Mouse (Mus musculus): ENCODE results near the gene Mapk14.
A peak's percentile ranks its signal among the peaks of the same experiment; 100 is the strongest.

Mapk14 gene

DNA sequence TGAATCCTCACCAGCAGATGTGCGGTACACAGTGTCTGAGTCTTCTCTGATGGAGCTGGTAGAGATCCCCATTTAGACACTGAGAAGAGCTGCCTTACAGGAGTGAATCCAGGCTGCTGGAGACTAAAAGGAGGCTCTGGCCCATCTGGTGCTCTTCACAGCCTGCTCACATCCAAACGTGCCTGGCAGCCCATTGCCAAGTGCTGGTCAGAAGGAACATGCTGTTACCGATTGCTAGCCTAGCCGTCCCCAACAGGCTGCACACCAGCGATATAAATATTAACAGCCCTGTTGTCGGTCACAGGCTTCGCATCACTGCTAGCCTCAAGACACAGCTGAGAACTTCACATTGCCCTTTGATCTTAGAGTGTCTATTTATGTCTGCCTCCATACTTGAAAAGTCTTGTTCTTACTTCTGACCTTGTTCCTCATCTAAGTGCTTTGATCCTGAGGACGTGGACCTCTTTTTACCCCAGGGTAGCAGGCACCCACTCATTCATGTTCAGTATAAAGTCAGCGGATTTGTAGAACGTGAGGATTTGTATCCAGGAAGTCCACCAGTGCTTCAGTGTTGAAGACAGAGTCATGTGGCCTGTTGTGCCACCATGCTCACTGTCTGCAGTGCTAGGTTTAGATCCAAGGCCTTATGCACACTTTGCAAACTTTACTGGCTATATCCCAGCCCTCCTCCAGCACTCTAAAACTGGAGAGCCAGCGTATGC lies 52.2 kb downstream of the Mapk14 start:
- no peak for DNase-seq (ENCODE audit: low spot score in 2 of 2)

GRCm38 (mm10) chr17:28743916-28744315 lies 52.8 kb downstream of the Mapk14 start:
- peak in 1 of 2 experiments; percentile 36 for DNase-seq (ENCODE audit: low spot score in 2 of 2)

GRCm38 (mm10) chr17:28745773-28746172 lies 54.6 kb downstream of the Mapk14 start:
- DNase-seq (ENCODE audit: low spot score in 2 of 2): no peak

DNA sequence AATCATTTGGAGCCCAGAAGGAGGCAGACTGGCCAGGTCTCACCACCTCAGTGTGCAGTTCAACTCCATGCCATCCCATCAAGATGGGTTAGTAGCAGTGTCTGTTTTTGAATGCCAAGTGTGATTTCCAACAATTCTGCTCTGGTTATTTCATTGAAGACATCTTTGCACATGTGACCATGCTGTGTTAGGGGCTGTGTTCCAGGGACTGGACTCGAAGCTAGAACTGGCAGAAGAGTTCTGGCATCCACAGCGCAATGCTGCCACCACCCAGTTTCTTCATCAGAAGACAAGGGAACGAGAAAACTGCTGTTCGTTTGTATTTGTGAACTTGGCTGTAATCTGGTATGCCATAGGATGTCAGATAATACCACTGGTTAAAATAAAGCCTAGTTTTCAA lies 56.9 kb downstream of the Mapk14 start:
- DNase-seq (ENCODE audit: low spot score in 2 of 2): no peak

GRCm38 (mm10) chr17:28750580-28750979 lies 59.5 kb downstream of the Mapk14 start:
- DNase-seq (ENCODE audit: low spot score in 2 of 2): peak in 1 of 2 experiments; percentile 31

GRCm38 (mm10) chr17:28756447-28756846 lies 65.3 kb downstream of the Mapk14 start:
- DNase-seq (ENCODE audit: low spot score in 2 of 2): no peak

DNA sequence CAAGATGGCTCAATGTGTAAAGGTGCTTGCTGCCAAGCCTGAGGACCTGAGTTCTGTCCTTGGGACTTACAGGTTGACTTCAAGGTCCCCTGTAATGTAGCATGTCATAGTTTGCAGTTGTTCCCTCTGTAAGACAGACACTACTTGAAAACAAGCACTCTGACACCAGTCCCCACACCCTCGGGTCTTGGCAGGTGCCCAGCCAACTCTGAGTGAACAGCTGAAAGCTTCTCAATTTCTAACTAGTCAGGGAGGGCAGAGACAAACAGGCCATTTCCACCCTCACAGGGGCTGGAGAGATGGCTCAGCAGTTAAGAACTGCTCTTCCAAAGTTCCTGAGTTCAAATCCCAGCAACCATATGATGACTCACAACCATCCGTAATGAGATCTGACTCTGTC lies 66.3 kb downstream of the Mapk14 start:
- DNase-seq (ENCODE audit: low spot score in 2 of 2): no peak

GRCm38 (mm10) chr17:28760736-28761312 lies 69.7 kb downstream of the Mapk14 start:
- no peak for DNase-seq (ENCODE audit: low spot score in 2 of 2)

DNA sequence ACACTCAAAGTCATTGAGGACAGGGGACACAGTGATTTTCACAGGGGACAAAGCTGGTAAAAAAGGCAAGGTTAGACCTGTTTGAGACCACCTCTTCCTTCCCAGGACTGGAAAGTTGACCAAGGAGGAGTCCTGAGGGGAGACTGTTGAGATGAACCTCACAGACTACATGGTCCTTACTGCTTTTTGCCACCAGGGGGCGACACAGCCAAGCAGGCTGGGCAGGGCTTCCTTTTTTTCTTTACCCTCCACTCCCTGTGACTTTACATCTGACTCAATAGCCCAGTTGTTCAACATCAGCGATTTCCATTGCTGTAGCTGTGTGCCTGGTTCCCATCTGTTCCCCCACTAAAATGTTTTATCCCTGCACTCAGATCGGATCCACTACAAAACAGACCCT lies 70.7 kb downstream of the Mapk14 start:
- DNase-seq (ENCODE audit: low spot score in 2 of 2): peak; percentile 76 to 88

DNA sequence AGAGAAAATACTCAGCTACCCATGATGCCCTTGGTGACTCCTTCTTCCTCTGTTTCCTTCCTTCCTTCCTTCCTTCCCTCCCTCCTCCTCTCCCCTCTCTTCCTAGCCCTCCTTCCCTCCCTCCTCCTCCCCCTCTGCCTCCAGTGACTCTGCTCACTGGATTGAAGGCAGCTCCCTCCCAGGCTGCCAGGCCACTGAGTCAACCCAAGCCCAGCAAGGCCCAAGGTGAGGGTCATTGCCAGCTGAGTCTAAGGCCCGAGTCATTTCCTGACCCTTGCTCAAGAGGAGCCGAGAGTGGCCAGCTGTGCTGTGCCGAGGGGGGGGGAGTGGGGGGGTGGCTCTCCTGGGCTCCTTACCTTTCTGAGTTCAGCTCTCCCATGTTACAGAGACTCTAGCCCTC lies 75.1 kb downstream of the Mapk14 start:
- DNase-seq (ENCODE audit: low spot score in 2 of 2): no peak

GRCm38 (mm10) chr17:28766781-28767515 lies 75.8 kb downstream of the Mapk14 start:
- no peak for DNase-seq (ENCODE audit: low spot score in 2 of 2)

DNA sequence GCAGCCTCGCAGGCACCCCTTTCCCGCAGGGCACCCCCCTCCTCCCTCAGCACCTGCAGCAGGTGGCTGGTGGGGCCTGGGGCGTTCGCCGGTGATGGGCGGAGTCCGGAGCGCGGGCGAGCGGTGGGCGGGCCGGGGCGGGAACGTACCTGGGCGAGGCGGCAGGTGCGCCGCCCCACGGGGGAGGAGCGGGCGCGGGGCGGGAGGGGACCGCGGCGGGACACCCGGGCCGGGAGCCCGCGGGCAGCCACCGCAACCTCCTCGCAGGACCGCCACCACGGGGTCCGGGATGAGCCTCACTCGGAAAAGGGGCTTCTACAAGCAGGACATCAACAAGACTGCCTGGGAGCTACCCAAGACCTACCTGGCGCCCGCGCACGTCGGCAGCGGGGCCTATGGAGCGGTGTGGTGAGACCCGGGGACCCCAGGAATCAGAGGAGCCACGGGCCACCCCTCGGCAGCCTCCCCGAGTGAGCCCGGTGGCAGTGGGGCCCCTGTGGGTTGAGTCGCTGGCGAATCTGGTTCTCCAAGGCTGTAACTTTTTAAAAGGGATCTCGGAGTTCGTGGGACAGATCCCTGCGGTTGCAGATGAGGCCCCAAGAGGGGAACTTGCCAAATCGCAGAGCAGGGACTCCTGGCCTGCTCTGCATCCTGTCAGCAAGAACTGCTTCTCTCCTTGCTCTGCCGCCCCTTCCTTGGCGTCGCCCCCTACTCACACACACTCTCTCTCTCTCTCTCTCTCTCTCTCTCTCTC lies 78.2 kb downstream of the Mapk14 start, which contains the start of gene Mapk13:
Gene Mapk13, plus strand, starts transcription at position 177 of the 754 bp plus-strand sequence.
- DNase-seq (ENCODE audit: low spot score in 2 of 2): no peak

DNA sequence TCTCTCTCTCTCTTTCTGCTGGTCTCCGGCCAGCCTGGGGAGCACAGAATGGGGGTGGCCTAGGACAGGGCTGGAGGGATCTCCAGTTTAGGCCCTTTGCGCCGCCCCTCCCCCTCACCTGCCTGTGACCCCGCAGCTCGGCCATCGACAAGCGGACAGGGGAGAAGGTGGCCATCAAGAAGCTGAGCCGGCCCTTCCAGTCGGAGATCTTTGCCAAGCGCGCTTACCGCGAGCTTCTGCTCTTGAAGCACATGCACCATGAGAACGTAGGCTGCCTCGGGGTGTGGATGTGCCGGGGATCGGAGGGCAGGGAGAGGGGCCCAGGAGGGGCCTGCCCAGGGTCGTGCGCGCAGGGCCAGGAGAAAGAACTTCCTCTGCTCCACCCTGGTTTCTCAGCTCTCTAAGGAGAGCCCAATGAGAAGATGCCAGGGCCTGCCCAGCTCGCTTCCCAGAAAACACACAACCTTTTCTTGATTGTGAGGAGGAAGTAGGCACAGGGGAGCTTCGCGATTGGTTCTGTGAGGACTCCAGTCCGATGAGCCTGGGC lies 78.8 kb downstream of the Mapk14 start:
- DNase-seq (ENCODE audit: low spot score in 2 of 2): no peak

GRCm38 (mm10) chr17:28771289-28771688 lies 80.2 kb downstream of the Mapk14 start:
- no peak for DNase-seq (ENCODE audit: low spot score in 2 of 2)

- DNase-seq (ENCODE audit: low spot score in 2 of 2): peak in 1 of 2 experiments; percentile 47
These were observed 83.2 kb downstream of the Mapk14 start for GRCm38 (mm10) chr17:28774303-28774702.

GRCm38 (mm10) chr17:28775161-28775560 lies 84.0 kb downstream of the Mapk14 start:
- DNase-seq (ENCODE audit: low spot score in 2 of 2): no peak

GRCm38 (mm10) chr17:28776817-28777216 lies 85.7 kb downstream of the Mapk14 start:
- DNase-seq (ENCODE audit: low spot score in 2 of 2): peak in 1 of 2 experiments; percentile 50

DNA sequence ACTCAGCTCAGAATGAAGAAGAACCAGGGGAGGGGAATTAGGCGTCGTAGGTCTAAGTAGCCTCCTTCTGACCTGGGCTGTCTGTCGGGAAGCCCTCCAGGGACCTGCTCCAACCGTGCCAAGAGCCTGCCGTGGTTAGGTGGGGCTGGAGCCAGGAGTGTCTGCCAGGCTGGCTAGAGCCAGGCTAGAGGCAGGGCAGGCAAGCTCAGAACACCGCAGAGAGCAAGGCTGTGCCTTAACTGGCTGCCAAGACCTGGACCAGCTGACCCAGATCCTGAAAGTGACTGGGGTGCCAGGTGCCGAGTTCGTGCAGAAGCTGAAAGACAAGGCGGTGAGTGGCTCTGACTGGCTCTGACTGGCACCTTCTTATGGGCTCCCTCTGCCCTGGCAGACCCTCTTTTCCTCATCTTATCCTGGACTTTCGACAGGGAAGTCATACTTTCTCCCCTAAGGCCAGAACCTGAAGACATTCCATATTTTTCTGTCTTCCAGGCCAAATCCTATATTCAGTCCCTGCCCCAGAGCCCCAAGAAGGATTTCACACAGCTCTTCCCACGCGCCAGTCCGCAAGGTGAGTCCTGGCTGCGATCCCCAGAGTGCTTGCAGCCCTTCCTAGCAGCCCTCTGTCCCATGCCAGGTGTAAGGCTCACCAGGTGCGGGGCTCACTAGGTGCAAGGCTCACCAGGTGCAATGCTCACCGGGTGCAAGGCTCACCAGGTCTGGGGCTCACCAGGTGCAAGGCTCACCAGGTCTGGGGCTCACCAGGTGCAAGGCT lies 86.3 kb downstream of the Mapk14 start:
- DNase-seq (ENCODE audit: low spot score in 2 of 2): no peak

GRCm38 (mm10) chr17:28779735-28780134 lies 88.6 kb downstream of the Mapk14 start:
- no peak for DNase-seq (ENCODE audit: low spot score in 2 of 2)

DNA sequence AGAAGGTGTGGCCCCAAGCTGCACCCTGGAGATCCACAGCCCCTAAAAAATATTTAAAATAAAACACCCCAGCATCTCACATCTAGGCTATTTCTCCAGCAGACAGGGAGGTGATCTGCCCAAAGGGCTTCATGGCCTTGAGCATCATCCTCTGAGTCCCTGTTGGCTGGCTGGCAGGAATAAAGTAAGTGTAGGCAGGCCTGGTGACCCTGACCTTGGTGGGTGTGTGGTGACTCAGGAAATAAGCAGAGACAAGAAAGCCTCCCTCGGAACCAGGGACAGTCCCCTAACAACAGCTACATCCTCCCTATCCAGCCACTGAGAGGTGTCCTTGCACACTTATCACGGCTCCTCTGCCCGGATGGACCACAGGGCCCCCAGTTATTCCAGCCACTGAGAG lies 89.7 kb downstream of the Mapk14 start:
- no peak for DNase-seq (ENCODE audit: low spot score in 2 of 2)

Data from spleen, postnatal 10 days (tissue).